Mouse (Mus musculus) stomach, embryonic 14.5 days (tissue): ENCODE data around the gene Fabp6. TPM values are rescaled to one million over a fixed set of nuclear protein-coding genes. Genes with fewer than 3 reads are reported as not detected.

Experiments
- ATAC-seq: fragments of 200-750 bp; cut with Nextera tagmentation; 2 replicates; pipeline ENCODE4 v1.8.0; 2017; ENCODE audit warnings: low read depth, moderate TSS enrichment; ENCODE audit not compliant: insufficient number of reproducible peaks, insufficient read depth, low FRiP score
- H3K27ac ChIP-seq: fragments of 300-500 bp; sonication (generic); 2 replicates; pipeline ENCODE4 v1.5.1; 2014; ENCODE audit warnings: mild to moderate bottlenecking, low read length, moderate library complexity, mixed read lengths
- H3K27me3 ChIP-seq: fragments of 300-500 bp; sonication (generic); 2 replicates; pipeline ENCODE4 v1.6.1; 2014; ENCODE audit warnings: low read length, control low read depth, mixed read lengths; ENCODE audit not compliant: control insufficient read depth, insufficient read depth
- H3K36me3 ChIP-seq: fragments of 300-500 bp; sonication (generic); 2 replicates; pipeline ENCODE4 v1.6.1; 2014; ENCODE audit warnings: mild to moderate bottlenecking, control low read depth, low read length, moderate library complexity, mixed read lengths; ENCODE audit not compliant: control insufficient read depth, insufficient read depth
- H3K4me1 ChIP-seq: fragments of 300-500 bp; sonication (generic); 2 replicates; pipeline ENCODE4 v1.6.1; 2014; ENCODE audit warnings: low read length, control low read depth, mixed read lengths; ENCODE audit not compliant: control insufficient read depth, insufficient read depth
- H3K4me2 ChIP-seq: fragments of 300-500 bp; sonication (generic); replicated peaks from 2 replicates; pipeline ENCODE4 v1.6.1; 2014; ENCODE audit warnings: low read depth, low read length, control low read depth
- H3K4me3 ChIP-seq: fragments of 300-500 bp; sonication (generic); 2 replicates; pipeline ENCODE4 v1.5.1; 2014; ENCODE audit warnings: low read depth, low read length, control low read depth
- H3K9ac ChIP-seq: fragments of 300-500 bp; sonication (generic); replicated peaks from 2 replicates; pipeline ENCODE4 v1.6.1; 2014; ENCODE audit warnings: low read depth, mild to moderate bottlenecking, control low read depth, low read length, moderate library complexity, mixed read lengths
- H3K9me3 ChIP-seq: fragments of 300-500 bp; sonication (generic); 2 replicates; pipeline ENCODE4 v1.6.1; 2016; ENCODE audit warnings: low read depth, low read length, control low read depth; ENCODE audit not compliant: control insufficient read depth
- WGBS: fragments of 180-500 bp; shearing (Covaris S2); extraction: QIAGEN DNeasy Blood & Tissue Kit; methylation state at CpG from one replicate; pipeline ENCODE4 v1.1.7; 2014; 5-methylcytosine and 5-hydroxymethylcytosine counted together
- polyA plus RNA-seq: library from polyadenylated mRNA; unstranded; fragments of >200 nt; fragmentation: Nextera tagmentation; extraction: Ambion mirVana; gene quantifications from 2 replicates; pipeline ENCODE4 v1.2.1, GENCODE M21; 2014

Fabp6 gene
- polyA plus RNA-seq, 1 experiment from 2014 or later = not detected

- H3K36me3 ChIP-seq = no peaks in the 10 kb centered on the region
- WGBS = 46% methylated on average over 2 of the region's 2 CpGs
- no peak overlapping the region for H3K4me2 ChIP-seq
- H3K9ac ChIP-seq = no peak overlapping the region
- ATAC-seq = no peak
- no peak overlapping the region for H3K27ac ChIP-seq
- H3K9me3 ChIP-seq = no peaks in the 10 kb centered on the region
- no peak overlapping the region for H3K4me3 ChIP-seq
- peaks cover 19% of the 10 kb centered on the region for H3K4me1 ChIP-seq
- no peaks in the 10 kb centered on the region for H3K27me3 ChIP-seq
Measured at GRCm38 (mm10) chr11:43565414-43565813, 35.9 kb downstream of the Fabp6 start.

- no peak overlapping the region for H3K4me2 ChIP-seq
- H3K27me3 ChIP-seq = no peaks in the 10 kb centered on the region
- H3K9me3 ChIP-seq = no peaks in the 10 kb centered on the region
- peaks cover 19% of the 10 kb centered on the region for H3K4me1 ChIP-seq
- ATAC-seq = peak; percentile 72; the same call in 1 of the 2 replicates
- peaks cover 2% of the 10 kb centered on the region; the same call in 1 of the 2 replicates for H3K36me3 ChIP-seq
- no peak overlapping the region for H3K4me3 ChIP-seq
- H3K27ac ChIP-seq = peak overlapping the region; percentile 55; the same call in 1 of the 2 replicates
- no peak overlapping the region for H3K9ac ChIP-seq
- 59% methylated on average over 10 of the region's 10 CpGs for WGBS
Measured at GRCm38 (mm10) chr11:43563654-43564244, 37.6 kb downstream of the Fabp6 start.

GRCm38 (mm10) chr11:43559515-43560292 lies 41.6 kb downstream of the Fabp6 start:
- Histone ChIP-seq H3K27me3 (no peaks in the 10 kb centered on the region), H3K4me3 (no peak overlapping the region), H3K36me3 (peaks cover 21% of the 10 kb centered on the region), H3K27ac (no peak overlapping the region), H3K4me2 (no peak overlapping the region), H3K9ac (no peak overlapping the region), H3K4me1 (0 out of 2 replicates have a peak, but pooled peaks cover 5% of the 10 kb centered on the region), H3K9me3 (no peaks in the 10 kb centered on the region)
- 39% methylated on average over 6 of the region's 6 CpGs for WGBS
- ATAC-seq = no peak

GRCm38 (mm10) chr11:43556538-43556937 lies 44.8 kb downstream of the Fabp6 start:
- Histone ChIP-seq H3K4me1 (no peaks in the 10 kb centered on the region), H3K27ac (no peak overlapping the region), H3K9me3 (no peaks in the 10 kb centered on the region), H3K9ac (no peak overlapping the region), H3K27me3 (no peaks in the 10 kb centered on the region), H3K4me3 (no peak overlapping the region), H3K36me3 (peaks cover 21% of the 10 kb centered on the region), H3K4me2 (no peak overlapping the region)
- 90% methylated on average over 11 of the region's 11 CpGs for WGBS
- ATAC-seq = no peak

GRCm38 (mm10) chr11:43552675-43553074 lies 48.7 kb downstream of the Fabp6 start:
- H3K9ac ChIP-seq = no peak overlapping the region
- ATAC-seq = no peak
- WGBS = 85% methylated on average over 6 of the region's 6 CpGs
- H3K4me1 ChIP-seq = peaks cover 18% of the 10 kb centered on the region
- H3K4me2 ChIP-seq = no peak overlapping the region
- no peaks in the 10 kb centered on the region for H3K27me3 ChIP-seq
- no peaks in the 10 kb centered on the region for H3K9me3 ChIP-seq
- peaks cover 8% of the 10 kb centered on the region for H3K36me3 ChIP-seq
- no peak overlapping the region for H3K27ac ChIP-seq
- no peak overlapping the region for H3K4me3 ChIP-seq

GRCm38 (mm10) chr11:43551756-43552155 lies 49.6 kb downstream of the Fabp6 start:
- 81% methylated on average over 3 of the region's 3 CpGs for WGBS
- Histone ChIP-seq H3K4me3 (no peak overlapping the region), H3K36me3 (peaks cover under 1% of the 10 kb centered on the region; the same call in 1 of the 2 replicates), H3K4me1 (peaks cover 18% of the 10 kb centered on the region), H3K27me3 (no peaks in the 10 kb centered on the region), H3K9me3 (no peaks in the 10 kb centered on the region), H3K9ac (no peak overlapping the region), H3K4me2 (no peak overlapping the region), H3K27ac (no peak overlapping the region)
- no peak for ATAC-seq

- peaks cover 24% of the 10 kb centered on the region for H3K4me1 ChIP-seq
- ATAC-seq = no peak
- no peak overlapping the region for H3K4me3 ChIP-seq
- 46% methylated on average over 11 of the region's 11 CpGs for WGBS
- H3K4me2 ChIP-seq = no peak overlapping the region
- H3K27ac ChIP-seq = peak overlapping the region; percentile 57; the same call in 1 of the 2 replicates
- H3K27me3 ChIP-seq = no peaks in the 10 kb centered on the region
- H3K9ac ChIP-seq = no peak overlapping the region
- no peaks in the 10 kb centered on the region for H3K36me3 ChIP-seq
- no peaks in the 10 kb centered on the region for H3K9me3 ChIP-seq
Measured at GRCm38 (mm10) chr11:43549701-43550100, 51.6 kb downstream of the Fabp6 start.

- H3K9ac ChIP-seq = no peak overlapping the region
- no peak overlapping the region for H3K4me3 ChIP-seq
- H3K9me3 ChIP-seq = no peaks in the 10 kb centered on the region
- no peaks in the 10 kb centered on the region for H3K27me3 ChIP-seq
- ATAC-seq = peak; percentile 80
- H3K36me3 ChIP-seq = no peaks in the 10 kb centered on the region
- H3K4me1 ChIP-seq = peaks cover 24% of the 10 kb centered on the region
- no peak overlapping the region for H3K4me2 ChIP-seq
- 34% methylated on average over 12 of the region's 12 CpGs for WGBS
- H3K27ac ChIP-seq = peak overlapping the region; percentile 68; the same call in 1 of the 2 replicates
Measured at GRCm38 (mm10) chr11:43548657-43549435, 52.5 kb downstream of the Fabp6 start.
